Mouse (Mus musculus): Measurements from ENCODE around the gene Cmtm4. TPM values are rescaled to one million over a fixed set of nuclear protein-coding genes. Genes with fewer than 3 reads are reported as not detected.
"Not testable (repeated sequence)": the region's sequence is repeated elsewhere in the genome, so short reads cannot be mapped to it uniquely, and the experiment has no call there.

The Cmtm4 gene
- polyA plus RNA-seq, 1 experiment = 45.7 TPM

DNA sequence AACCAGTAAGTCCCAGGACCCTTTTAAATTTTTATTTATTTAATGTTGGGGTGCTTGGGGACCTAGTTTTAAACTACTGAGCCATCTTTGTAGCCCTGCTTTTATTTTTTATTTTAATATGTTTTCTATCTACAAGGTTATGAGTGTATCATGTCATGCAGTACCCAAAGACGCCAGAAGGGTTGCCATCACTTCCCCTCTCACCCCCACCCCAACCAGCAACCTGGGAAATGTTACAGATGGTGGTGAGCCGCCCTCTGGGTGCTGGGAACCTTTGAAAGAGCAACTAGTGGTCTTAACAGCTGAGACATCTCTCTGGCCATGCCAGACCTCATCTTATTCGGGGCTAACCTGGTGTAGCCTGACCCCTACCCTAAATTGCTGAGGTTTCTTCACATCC, 57.7 kb downstream of the Cmtm4 start:
- no peak overlapping the region for H3K4me3 ChIP-seq (ENCODE audit: insufficient read depth, low read length)
- no peak overlapping the region for H3K27ac ChIP-seq (ENCODE audit: insufficient read depth, low read length)
- TF ChIP-seq POLR2A (IDR thresholded peaks at IDR 0.05; ENCODE audit: extremely low read depth, insufficient read depth, low read length) (no peak), CTCF (IDR thresholded peaks at IDR 0.05; ENCODE audit: extremely low read depth, insufficient read depth, low read length) (no peak)
- no peaks in the 10 kb centered on the region for H3K4me1 ChIP-seq (ENCODE audit: control insufficient read depth, insufficient read depth, low read length)

- Histone ChIP-seq H3K27ac (ENCODE audit: insufficient read depth, low read length) (no peak overlapping the region), H3K4me1 (ENCODE audit: control insufficient read depth, insufficient read depth, low read length) (no peaks in the 10 kb centered on the region), H3K4me3 (ENCODE audit: insufficient read depth, low read length) (no peak overlapping the region)
- no peak for TF ChIP-seq POLR2A (IDR thresholded peaks at IDR 0.05; ENCODE audit: extremely low read depth, insufficient read depth, low read length)
- no peak for TF ChIP-seq CTCF (IDR thresholded peaks at IDR 0.05; ENCODE audit: extremely low read depth, insufficient read depth, low read length)
These were observed 58.8 kb downstream of the Cmtm4 start for GRCm38 (mm10) chr8:104336806-104337205.

DNA sequence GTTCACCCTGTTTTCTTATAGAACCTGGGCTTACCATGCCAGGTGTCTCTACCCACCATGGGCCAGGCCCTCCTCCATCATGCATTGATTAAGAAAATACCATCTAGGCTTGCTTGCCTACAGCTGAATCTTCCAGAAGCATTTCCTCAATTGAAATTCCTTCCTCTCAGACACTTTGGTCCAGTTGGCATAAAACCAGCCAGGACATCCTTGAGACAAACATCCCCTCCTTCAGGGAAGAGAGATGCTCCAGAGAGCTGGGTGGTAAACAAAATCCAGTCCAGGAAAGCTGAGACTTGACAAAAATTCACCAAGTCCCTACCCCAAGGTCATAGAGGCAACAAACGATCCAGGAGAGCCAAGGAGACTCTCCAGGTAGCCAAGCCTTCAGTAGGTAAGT, 61.4 kb downstream of the Cmtm4 start:
- Histone ChIP-seq H3K4me3 (ENCODE audit: insufficient read depth, low read length) (no peak overlapping the region), H3K4me1 (ENCODE audit: control insufficient read depth, insufficient read depth, low read length) (no peaks in the 10 kb centered on the region), H3K27ac (ENCODE audit: insufficient read depth, low read length) (no peak overlapping the region)
- no peak for TF ChIP-seq CTCF (IDR thresholded peaks at IDR 0.05; ENCODE audit: extremely low read depth, insufficient read depth, low read length)
- TF ChIP-seq POLR2A (IDR thresholded peaks at IDR 0.05; ENCODE audit: extremely low read depth, insufficient read depth, low read length) = no peak

GRCm38 (mm10) chr8:104333786-104334185, 61.8 kb downstream of the Cmtm4 start:
- Histone ChIP-seq H3K4me1 (ENCODE audit: control insufficient read depth, insufficient read depth, low read length) (no peaks in the 10 kb centered on the region), H3K4me3 (ENCODE audit: insufficient read depth, low read length) (no peak overlapping the region), H3K27ac (ENCODE audit: insufficient read depth, low read length) (no peak overlapping the region)
- no peak for TF ChIP-seq CTCF (IDR thresholded peaks at IDR 0.05; ENCODE audit: extremely low read depth, insufficient read depth, low read length)

- TF ChIP-seq POLR2A (IDR thresholded peaks at IDR 0.05; ENCODE audit: extremely low read depth, insufficient read depth, low read length) (no peak), CTCF (IDR thresholded peaks at IDR 0.05; ENCODE audit: extremely low read depth, insufficient read depth, low read length) (no peak)
- H3K27ac ChIP-seq (ENCODE audit: insufficient read depth, low read length) = no peak overlapping the region
- no peaks in the 10 kb centered on the region for H3K4me1 ChIP-seq (ENCODE audit: control insufficient read depth, insufficient read depth, low read length)
- H3K4me3 ChIP-seq (ENCODE audit: insufficient read depth, low read length) = no peak overlapping the region
These were observed 62.7 kb downstream of the Cmtm4 start for GRCm38 (mm10) chr8:104332665-104333631.

GRCm38 (mm10) chr8:104321930-104322329, 73.7 kb downstream of the Cmtm4 start, which contains the start of gene Cmtm2b:
TSS of gene Cmtm2b (plus strand) at chr8:104322230.
- H3K4me1 ChIP-seq (ENCODE audit: control insufficient read depth, insufficient read depth, low read length); H3K27ac ChIP-seq (ENCODE audit: insufficient read depth, low read length); H3K4me3 ChIP-seq (ENCODE audit: insufficient read depth, low read length): not testable (repeated sequence)

DNA sequence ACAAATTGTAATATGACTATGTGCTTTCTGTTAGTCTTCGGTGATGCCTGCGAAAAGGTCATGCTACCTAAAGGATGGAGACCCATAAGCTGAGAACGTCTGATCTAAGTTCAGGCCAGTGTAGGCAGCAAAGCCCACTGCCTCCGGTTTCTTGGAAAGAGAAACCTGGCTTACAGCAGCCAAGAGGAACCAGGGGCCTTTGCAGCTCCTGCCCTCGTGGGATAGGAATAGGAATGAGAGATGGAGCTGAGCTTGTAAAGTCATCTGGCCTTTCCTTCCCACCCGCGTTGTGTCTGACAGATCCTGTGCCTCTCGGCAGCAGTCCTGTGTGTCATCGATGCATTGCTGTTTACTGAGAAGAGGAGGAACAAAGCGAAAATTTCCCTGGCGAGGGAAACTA, 74.3 kb downstream of the Cmtm4 start, which contains the start of gene Gm11020:
TSS of gene Gm11020 (plus strand) at position 301 of the 400 bp plus-strand sequence.
- H3K27ac ChIP-seq (ENCODE audit: insufficient read depth, low read length); H3K4me1 ChIP-seq (ENCODE audit: control insufficient read depth, insufficient read depth, low read length); H3K4me3 ChIP-seq (ENCODE audit: insufficient read depth, low read length): not testable (repeated sequence)

DNA sequence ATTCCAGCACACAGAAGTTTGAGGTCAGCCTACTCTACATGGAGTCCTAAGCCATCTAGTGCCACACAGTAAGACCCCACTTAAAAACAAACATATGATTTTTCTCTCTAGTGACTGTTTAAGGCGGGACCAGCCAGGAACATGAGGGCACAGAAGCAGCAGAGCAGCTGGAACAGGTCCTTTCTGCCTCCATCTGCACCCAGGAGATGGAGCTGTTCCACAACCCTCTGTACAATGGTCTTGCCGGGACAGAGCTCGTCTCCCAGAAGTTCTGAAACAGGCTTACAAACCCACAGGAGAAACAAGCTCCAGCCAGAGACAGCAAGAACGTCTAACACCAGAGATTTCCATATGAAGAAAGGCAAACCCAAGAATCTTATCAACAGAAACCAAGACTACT, 82.3 kb downstream of the Cmtm4 start:
- H3K27ac ChIP-seq (ENCODE audit: insufficient read depth, low read length) = no peak overlapping the region
- TF ChIP-seq POLR2A (IDR thresholded peaks at IDR 0.05; ENCODE audit: extremely low read depth, insufficient read depth, low read length) (no peak), CTCF (IDR thresholded peaks at IDR 0.05; ENCODE audit: extremely low read depth, insufficient read depth, low read length) (peak; percentile 56)
- H3K4me1 ChIP-seq (ENCODE audit: control insufficient read depth, insufficient read depth, low read length) = no peaks in the 10 kb centered on the region
- no peak overlapping the region for H3K4me3 ChIP-seq (ENCODE audit: insufficient read depth, low read length)

DNA sequence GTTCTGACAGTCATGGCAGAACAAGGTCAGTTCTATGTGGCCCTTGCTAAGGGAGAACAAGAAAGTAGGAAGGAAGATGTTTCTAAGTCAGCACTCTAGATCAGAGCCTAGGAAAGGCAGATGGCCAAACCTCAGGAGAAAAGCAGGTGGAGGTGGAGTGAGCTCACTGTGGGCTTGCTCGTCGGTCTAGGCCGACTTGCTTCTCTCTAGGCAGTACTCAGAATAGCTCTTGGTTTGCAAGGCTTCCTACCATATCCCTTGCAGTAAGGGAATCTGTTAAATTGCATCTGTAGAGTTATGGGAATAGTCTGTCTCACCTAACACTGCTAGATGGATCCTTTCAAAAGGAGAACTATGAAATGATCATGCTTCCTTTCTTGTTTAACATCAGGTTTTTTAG, 83.6 kb downstream of the Cmtm4 start:
- H3K4me1 ChIP-seq (ENCODE audit: control insufficient read depth, insufficient read depth, low read length); H3K4me3 ChIP-seq (ENCODE audit: insufficient read depth, low read length); H3K27ac ChIP-seq (ENCODE audit: insufficient read depth, low read length): not testable (repeated sequence)

DNA sequence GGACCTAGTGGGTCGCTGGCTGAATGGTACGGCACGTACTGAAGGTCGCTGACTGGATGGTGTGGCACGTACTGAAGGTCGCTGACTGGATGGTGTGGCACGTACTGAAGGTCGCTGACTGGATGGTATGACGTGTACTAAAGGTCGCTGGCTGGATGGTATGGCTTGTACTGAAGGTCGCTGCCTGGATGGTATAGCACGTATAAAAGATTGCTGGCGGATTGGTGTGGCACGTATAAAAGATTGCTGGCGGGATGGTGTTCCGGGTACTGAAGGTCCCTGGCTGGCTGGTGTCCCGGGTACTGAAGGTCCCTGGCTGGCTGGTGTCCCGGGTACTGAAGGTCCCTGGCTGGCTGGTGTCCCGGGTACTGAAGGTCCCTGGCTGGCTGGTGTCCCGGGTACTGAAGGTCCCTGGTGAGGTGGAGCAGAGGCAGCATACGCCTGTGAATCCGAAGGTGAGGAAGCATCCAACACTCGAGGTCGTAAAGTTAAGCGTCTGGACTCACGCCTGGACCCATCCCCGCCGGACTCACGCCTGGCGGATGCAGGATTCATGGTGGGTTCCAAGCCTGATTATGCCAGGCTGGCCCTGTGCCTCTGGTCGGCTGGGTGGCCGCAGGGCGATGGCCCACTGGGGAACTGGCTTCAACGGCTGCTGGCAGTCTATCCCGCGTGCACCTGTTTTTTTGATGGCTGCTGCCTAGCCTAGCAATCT, 86.0 kb downstream of the Cmtm4 start, which contains the start of the genes Gm45711 and Cmtm1:
TSS of gene Gm45711 (minus strand) at position 641 of the 715 bp plus-strand sequence.
TSS of gene Cmtm1 (minus strand) at position 705 of the 715 bp plus-strand sequence.
- H3K27ac ChIP-seq (ENCODE audit: insufficient read depth, low read length); H3K4me1 ChIP-seq (ENCODE audit: control insufficient read depth, insufficient read depth, low read length); H3K4me3 ChIP-seq (ENCODE audit: insufficient read depth, low read length): not testable (repeated sequence)

DNA sequence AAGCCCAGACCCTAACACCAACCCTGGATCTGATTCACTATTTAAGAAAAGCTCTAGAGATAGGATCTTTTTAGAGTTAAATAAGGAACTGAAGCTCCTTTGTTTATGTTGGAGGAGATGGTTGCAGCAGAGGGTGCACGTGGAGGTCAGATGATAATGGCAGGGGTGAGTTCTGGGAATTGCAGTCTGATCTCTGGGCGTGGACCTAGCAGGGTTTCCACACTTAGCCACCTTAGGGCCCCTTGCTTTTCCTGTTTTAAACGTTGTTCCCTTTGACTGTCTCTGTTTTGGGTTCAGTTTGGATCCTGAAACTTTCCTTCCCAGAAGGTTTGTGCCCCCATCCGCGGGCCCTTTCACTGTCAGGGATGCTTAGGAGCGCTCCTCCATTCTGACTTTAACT, 87.3 kb downstream of the Cmtm4 start:
- H3K4me1 ChIP-seq (ENCODE audit: control insufficient read depth, insufficient read depth, low read length) = not testable (repeated sequence)

More for the DNA sequence above, 87.3 kb downstream of the Cmtm4 start:
- not testable (repeated sequence) for H3K4me3 ChIP-seq (ENCODE audit: insufficient read depth, low read length); H3K27ac ChIP-seq (ENCODE audit: insufficient read depth, low read length)
